8 mouse cellular contexts compared by ENCODE assay signal in the genomic region with DNA sequence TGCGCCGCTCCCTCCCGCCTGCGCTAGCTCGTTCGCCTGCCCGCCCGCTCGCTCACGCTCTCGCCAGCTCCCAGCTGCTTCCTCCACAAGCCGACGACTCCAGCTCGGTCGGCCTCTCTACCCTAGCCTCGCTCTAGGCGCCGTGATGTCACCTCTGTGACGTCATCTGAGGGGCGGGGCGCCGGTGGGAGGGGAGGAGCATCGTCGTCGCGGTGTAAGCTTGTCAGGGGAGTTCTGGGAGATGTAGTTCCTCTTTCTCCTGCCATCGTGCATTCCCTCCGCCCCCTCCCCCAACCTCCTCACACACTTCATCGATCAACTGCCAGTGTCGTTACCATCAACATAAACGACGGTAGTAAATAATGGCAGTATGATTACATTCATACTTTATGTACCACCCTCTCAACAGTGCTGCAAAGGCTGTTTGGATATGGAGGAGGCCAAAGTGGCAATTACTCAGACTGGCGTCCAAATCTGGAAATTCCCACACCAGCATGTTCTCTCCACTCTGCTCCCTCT. TPM values are rescaled to one million over a fixed set of nuclear protein-coding genes. Genes with fewer than 3 reads are reported as not detected.
A peak's percentile ranks its signal among the peaks of the same experiment; 100 is the strongest.
DNase-seq lines count a peak whose midpoint lies in the region; ATAC-seq and TF ChIP-seq lines count a peak whose summit lies in the region.

A gene (minus strand): TSS at position 141 of the 519 bp plus-strand sequence.

- DNase-seq in gastrocnemius, postnatal 10 days = peak; percentile 100
- peak; percentile 98 for DNase-seq in induced T-regulatory cell, adult 2 months (ENCODE audit: low read depth)
- DNase-seq in left cerebral cortex, adult 9 months (ENCODE audit: low spot score in 2 of 2) = peak; percentile 96 to 99
- peak; percentile 99 for DNase-seq in right cerebral cortex, postnatal 14 days
- peak; percentile 100 for DNase-seq in urinary bladder, postnatal 36 days (ENCODE audit: low spot score in 2 of 2)

- peaks cover 3% of the 10 kb centered on the region; the same call in 1 of the 2 replicates for H3K4me1 ChIP-seq in cortical plate, adult 2 months (ENCODE audit: control insufficient read depth, insufficient read depth, low read length)

- peak; percentile 97 for TF ChIP-seq POLR2A in cortical plate, adult 2 months (IDR thresholded peaks at IDR 0.05; ENCODE audit: extremely low read depth, insufficient read depth, low read length)

- H3K4me3 ChIP-seq in cortical plate, adult 2 months (ENCODE audit: insufficient read depth, low read length) = peak within 1 kb of the TSS; percentile 49

- ATAC-seq in activated CD4-positive, CD25-positive, alpha-beta regulatory T cell, adult 4 months = peak; percentile 70
- ATAC-seq in megakaryocyte progenitor cell, adult 5-6 weeks (replicated peaks; ENCODE audit: poor library complexity) = peak; percentile 80

- peak within 1 kb of the TSS; percentile 51 for H3K27ac ChIP-seq in cortical plate, adult 2 months (ENCODE audit: insufficient read depth, low read length)

- no peak for TF ChIP-seq CTCF in cortical plate, adult 2 months (IDR thresholded peaks at IDR 0.05; ENCODE audit: extremely low read depth, insufficient read depth, low read length)

RNA-seq across cellular contexts. Expression of the gene that starts here (rescaled TPM):
- polyA plus RNA-seq in activated CD4-positive, CD25-positive, alpha-beta regulatory T cell, adult 4 months (2017; shearing (Covaris generic)) = 100 to 1,000 TPM; 117 to 152 TPM
- 71.3 and 72.4 TPM in 2 replicates for polyA plus RNA-seq in cortical plate, adult 2 months (2012; rRNA removed)
- 10 to 100 TPM; 64.8 to 68.6 TPM for total RNA-seq in gastrocnemius, postnatal 10 days (2021)
- total RNA-seq in megakaryocyte progenitor cell, adult 5-6 weeks (2015) = 6.7 and 8.9 TPM in 2 replicates
- 5.6 and 7.5 TPM in 2 replicates for total RNA-seq in megakaryocyte progenitor cell, adult 5-6 weeks (2017)

Comparison
In these comparisons a context has a peak if more than half of its experiments do, and no peak if none do; other contexts are left out.
1. Peak in every context shown above with its lines: DNase-seq, ATAC-seq, H3K4me3 ChIP-seq and H3K27ac ChIP-seq.
2. RNA of the gene that starts here (total RNA-seq): 64.8 to 68.6 TPM in gastrocnemius, postnatal 10 days; 5.6 to 8.9 TPM in megakaryocyte progenitor cell, adult 5-6 weeks; every median in the first group is over 4 times any median in the second.